Mouse (Mus musculus): Measurements from ENCODE around the gene Fndc9.

Fndc9 gene

DNA sequence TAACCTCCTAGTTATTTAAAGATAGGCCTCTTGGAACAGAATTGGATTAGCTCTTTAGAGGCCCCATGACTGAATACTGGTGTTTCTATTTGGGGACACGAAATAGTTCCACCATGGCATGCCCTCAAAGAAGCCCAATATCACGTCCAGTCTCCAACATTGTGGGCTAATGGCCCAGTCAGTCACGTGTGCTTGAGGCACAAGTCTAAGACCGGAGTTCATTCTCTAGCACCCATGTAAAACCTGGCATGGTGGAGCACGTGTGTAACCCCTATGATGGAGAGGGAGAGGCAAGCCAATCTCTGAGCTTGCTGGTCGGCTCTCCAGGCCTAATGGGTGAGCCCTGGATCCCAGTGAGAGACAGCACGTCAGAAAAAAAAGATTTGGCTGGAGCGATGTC lies 40.8 kb downstream of the Fndc9 start:
- DNase-seq (ENCODE audit: low read depth, low spot score), result no peak

- DNase-seq (ENCODE audit: low read depth, low spot score), result peak; percentile 14
These were observed 41.4 kb downstream of the Fndc9 start for GRCm38 (mm10) chr11:46276778-46277177.

DNA sequence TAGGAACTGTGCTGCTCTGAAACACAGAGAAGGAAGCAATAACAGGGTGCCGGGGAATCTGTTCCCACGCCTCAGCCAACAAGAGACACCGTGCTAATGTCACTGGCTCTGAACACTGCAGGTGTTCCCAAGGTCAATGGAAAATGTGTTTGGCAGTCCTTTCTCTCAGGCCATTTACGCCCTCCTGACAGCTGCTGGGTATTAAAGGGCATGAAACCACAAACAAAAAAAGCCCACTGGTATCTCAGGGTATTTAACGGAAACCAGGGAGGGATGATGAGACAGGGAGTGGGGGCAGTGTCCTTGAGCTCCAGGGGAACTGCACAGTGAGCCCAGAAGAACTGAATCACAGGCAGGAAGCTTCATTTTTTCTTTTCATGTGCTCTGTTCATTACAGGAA lies 42.8 kb downstream of the Fndc9 start:
- DNase-seq (ENCODE audit: low read depth, low spot score), result no peak

GRCm38 (mm10) chr11:46278709-46279108 lies 43.4 kb downstream of the Fndc9 start:
- no peak for DNase-seq (ENCODE audit: low read depth, low spot score)

- no peak for DNase-seq (ENCODE audit: low read depth, low spot score)
These were observed 47.3 kb downstream of the Fndc9 start for GRCm38 (mm10) chr11:46282612-46283011.

- DNase-seq (ENCODE audit: low read depth, low spot score), result no peak
These were observed 48.5 kb downstream of the Fndc9 start for GRCm38 (mm10) chr11:46283800-46284199.

DNA sequence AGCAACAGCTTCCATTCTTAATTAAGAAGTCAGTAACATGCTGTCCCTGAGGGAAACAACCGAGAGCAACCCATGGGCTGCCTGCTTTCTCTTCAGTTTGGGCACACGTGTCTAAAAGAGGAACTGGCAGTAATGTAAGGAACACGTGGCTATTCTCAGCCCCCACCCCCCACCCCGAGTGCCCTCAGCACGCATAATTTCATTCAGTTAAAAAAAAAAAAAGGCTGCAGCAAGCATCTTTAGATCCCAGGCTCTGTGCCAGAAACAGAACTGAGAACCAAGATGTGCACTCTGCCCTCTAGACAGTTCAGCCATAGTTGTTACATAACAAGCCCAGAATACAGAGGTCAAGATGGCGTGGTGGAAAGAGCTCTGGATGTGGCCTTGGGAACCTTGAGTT lies 51.5 kb downstream of the Fndc9 start:
- no peak for DNase-seq (ENCODE audit: low read depth, low spot score)

DNA sequence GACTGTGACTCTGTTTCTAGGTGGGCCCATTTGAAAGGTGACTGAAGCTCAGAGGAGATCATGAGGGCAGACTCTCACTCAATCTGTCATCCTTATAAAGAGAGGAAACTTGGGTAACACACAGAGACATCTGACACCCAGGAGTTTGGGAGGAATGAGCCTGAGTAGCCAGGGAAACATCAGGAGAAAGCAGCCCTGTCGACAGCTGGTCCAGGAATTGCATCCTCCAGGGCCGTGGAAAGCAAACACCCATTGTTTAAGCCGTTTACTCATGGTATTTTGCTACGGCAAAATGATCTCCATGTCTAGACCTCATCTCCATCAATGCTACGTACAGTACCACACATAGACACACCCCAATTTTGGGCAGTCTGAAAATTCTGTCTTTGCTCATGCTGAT lies 52.8 kb downstream of the Fndc9 start:
- peak; percentile 12 for DNase-seq (ENCODE audit: low read depth, low spot score)

DNA sequence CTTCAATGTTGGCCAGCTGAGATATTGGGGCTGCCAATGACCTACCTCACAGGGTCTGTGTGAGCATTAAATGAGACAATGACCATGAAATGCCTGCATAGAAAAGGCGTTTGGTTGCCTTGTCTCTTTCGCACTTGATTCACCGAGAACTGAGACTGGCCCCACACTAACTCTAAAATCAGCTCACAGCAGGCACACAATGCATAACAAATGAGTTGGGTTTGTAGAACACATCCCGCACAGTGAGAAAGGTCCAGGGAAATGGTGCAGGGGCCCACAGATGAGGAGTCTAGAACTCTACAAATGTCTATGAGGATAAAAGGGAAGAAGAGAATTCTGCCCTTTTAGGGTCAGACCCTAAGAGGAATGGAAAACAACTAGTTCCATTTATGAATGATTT lies 53.7 kb downstream of the Fndc9 start:
- DNase-seq (ENCODE audit: low read depth, low spot score), result no peak
